Mouse (Mus musculus): ENCODE data around the gene Cela2a. TPM values are rescaled to one million over a fixed set of nuclear protein-coding genes. Genes with fewer than 3 reads are reported as not detected.
A peak's percentile ranks its signal among the peaks of the same experiment; 100 is the strongest.

The Cela2a gene
- total and polyA plus RNA-seq, 2 experiments from 2014 or later, result not detected

DNA sequence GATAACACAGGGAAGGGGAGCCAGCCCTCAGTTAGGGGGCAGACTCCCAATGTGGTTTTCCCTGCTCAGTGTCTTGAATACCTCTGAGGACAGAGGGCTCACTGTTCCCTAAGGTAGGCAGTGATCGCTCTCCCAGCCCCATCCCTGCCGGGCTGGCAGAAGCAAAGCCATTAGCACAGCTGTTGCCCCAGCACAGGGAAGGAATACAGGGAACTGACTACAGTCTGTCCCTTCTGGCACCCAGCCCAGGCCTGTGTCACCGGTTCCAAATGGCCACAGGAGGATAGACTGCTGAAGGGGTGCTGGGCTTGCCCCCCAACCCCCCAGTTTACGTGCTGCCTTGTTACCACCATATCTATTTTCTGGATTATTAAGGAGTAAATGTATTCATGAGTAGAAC, 41.5 kb upstream of the Cela2a start:
- H3K4me1 ChIP-seq (ENCODE audit: insufficient read depth, low read length), result peaks cover 13% of the 10 kb centered on the region; the same call in 1 of the 2 replicates
- ATAC-seq (ENCODE audit: low FRiP score) (peak; percentile 25; the same call in 1 of the 2 replicates), DNase-seq (ENCODE audit: low spot score) (peak; percentile 82)
- no peaks in the 10 kb centered on the region for H3K27me3 ChIP-seq (ENCODE audit: insufficient read depth, low read length)
- 24% methylated on average over 4 of the region's 4 CpGs for WGBS
- no peak overlapping the region for H3K27ac ChIP-seq (ENCODE audit: low read depth, low read length)
- peak overlapping the region; percentile 29; the same call in 1 of the 2 replicates for H3K9ac ChIP-seq (replicated peaks; ENCODE audit: low read length, poor library complexity, severe bottlenecking)
- H3K4me3 ChIP-seq (ENCODE audit: low read depth, low read length), result no peak overlapping the region
- H3K4me2 ChIP-seq (ENCODE audit: low read depth, low read length, poor library complexity, severe bottlenecking), result no peak overlapping the region
- no peak for TF ChIP-seq CTCF (IDR thresholded peaks at IDR 0.05)
- no peaks in the 10 kb centered on the region; the same call in 1 of the 2 replicates for H3K36me3 ChIP-seq (ENCODE audit: insufficient read depth, low read length)
- no peaks in the 10 kb centered on the region for H3K9me3 ChIP-seq (ENCODE audit: low read length)

GRCm38 (mm10) chr4:141866933-141867490, 41.1 kb upstream of the Cela2a start:
- DNase-seq (ENCODE audit: low spot score), result peak; percentile 38
- Histone ChIP-seq H3K4me1 (ENCODE audit: insufficient read depth, low read length) (peaks cover 13% of the 10 kb centered on the region; the same call in 1 of the 2 replicates), H3K27me3 (ENCODE audit: insufficient read depth, low read length) (no peaks in the 10 kb centered on the region), H3K4me3 (ENCODE audit: low read depth, low read length) (no peak overlapping the region), H3K9me3 (ENCODE audit: low read length) (no peaks in the 10 kb centered on the region), H3K4me2 (ENCODE audit: low read depth, low read length, poor library complexity, severe bottlenecking) (no peak overlapping the region), H3K36me3 (ENCODE audit: insufficient read depth, low read length) (no peaks in the 10 kb centered on the region; the same call in 1 of the 2 replicates), H3K9ac (replicated peaks; ENCODE audit: low read length, poor library complexity, severe bottlenecking) (peak overlapping the region; percentile 29; the same call in 1 of the 2 replicates), H3K27ac (ENCODE audit: low read depth, low read length) (no peak overlapping the region)
- 19% methylated on average over 10 of the region's 10 CpGs for WGBS
- ATAC-seq (ENCODE audit: low FRiP score), result no peak
- no peak for TF ChIP-seq CTCF (IDR thresholded peaks at IDR 0.05)

DNA sequence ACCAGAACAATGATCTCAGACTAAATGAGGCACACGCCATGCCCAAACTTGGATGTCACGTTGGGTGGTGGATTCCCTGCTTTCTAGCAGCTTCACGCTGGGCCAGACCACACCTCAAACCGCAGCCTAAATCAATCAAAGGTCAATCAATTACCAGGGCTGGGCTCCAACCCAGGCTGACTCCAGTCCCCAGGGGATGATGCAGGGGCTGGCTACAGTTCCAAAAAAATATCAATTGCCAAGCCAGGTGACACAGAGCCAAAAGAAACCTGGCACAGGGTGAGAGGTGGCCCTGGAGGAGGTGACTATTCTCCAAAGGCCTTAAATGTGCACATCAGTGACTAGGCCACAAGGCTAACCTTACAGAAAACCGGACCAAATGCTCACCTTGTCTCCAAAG, 39.6 kb upstream of the Cela2a start:
- 84% methylated on average over 5 of the region's 5 CpGs for WGBS
- H3K9me3 ChIP-seq (ENCODE audit: low read length), result no peaks in the 10 kb centered on the region
- ATAC-seq (ENCODE audit: low FRiP score) (no peak), DNase-seq (ENCODE audit: low spot score) (no peak)
- TF ChIP-seq CTCF (IDR thresholded peaks at IDR 0.05), result no peak
- no peak overlapping the region for H3K4me2 ChIP-seq (ENCODE audit: low read depth, low read length, poor library complexity, severe bottlenecking)
- H3K4me1 ChIP-seq (ENCODE audit: insufficient read depth, low read length), result peaks cover 13% of the 10 kb centered on the region; the same call in 1 of the 2 replicates
- no peaks in the 10 kb centered on the region for H3K27me3 ChIP-seq (ENCODE audit: insufficient read depth, low read length)
- H3K36me3 ChIP-seq (ENCODE audit: insufficient read depth, low read length), result peaks cover 7% of the 10 kb centered on the region
- H3K9ac ChIP-seq (replicated peaks; ENCODE audit: low read length, poor library complexity, severe bottlenecking), result no peak overlapping the region
- H3K27ac ChIP-seq (ENCODE audit: low read depth, low read length), result no peak overlapping the region
- no peak overlapping the region for H3K4me3 ChIP-seq (ENCODE audit: low read depth, low read length)

GRCm38 (mm10) chr4:141865006-141865405, 39.0 kb upstream of the Cela2a start:
- Histone ChIP-seq H3K36me3 (ENCODE audit: insufficient read depth, low read length) (peaks cover 11% of the 10 kb centered on the region), H3K4me3 (ENCODE audit: low read depth, low read length) (no peak overlapping the region), H3K4me1 (ENCODE audit: insufficient read depth, low read length) (peaks cover 10% of the 10 kb centered on the region; the same call in 1 of the 2 replicates), H3K27ac (ENCODE audit: low read depth, low read length) (no peak overlapping the region), H3K4me2 (ENCODE audit: low read depth, low read length, poor library complexity, severe bottlenecking) (no peak overlapping the region), H3K9me3 (ENCODE audit: low read length) (no peaks in the 10 kb centered on the region), H3K27me3 (ENCODE audit: insufficient read depth, low read length) (no peaks in the 10 kb centered on the region), H3K9ac (replicated peaks; ENCODE audit: low read length, poor library complexity, severe bottlenecking) (no peak overlapping the region)
- 89% methylated on average over 5 of the region's 5 CpGs for WGBS
- TF ChIP-seq CTCF (IDR thresholded peaks at IDR 0.05), result no peak
- DNase-seq (ENCODE audit: low spot score), result no peak
- ATAC-seq (ENCODE audit: low FRiP score), result no peak

DNA sequence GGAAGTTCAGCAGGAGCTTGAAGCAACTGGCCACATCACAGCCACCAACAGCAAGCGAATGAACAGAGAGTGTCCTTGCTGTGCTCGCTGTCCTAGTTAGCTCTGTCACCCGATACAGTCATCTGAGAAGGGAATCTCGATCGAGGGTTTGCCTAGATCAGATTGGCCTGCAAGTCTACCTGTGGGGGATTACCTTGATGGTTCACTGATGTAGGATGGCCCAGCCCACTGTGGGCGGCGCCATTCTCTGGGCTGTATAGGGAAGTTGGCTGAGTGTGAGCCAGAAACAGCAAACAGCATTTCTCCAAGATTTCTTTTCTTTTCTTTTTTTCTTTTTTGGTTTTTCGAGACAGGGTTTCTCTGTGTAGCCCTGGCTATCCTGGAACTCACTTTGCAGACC, 38.5 kb upstream of the Cela2a start:
- no peak overlapping the region for H3K4me3 ChIP-seq (ENCODE audit: low read depth, low read length)
- ATAC-seq (ENCODE audit: low FRiP score) (no peak), DNase-seq (ENCODE audit: low spot score) (no peak)

DNA sequence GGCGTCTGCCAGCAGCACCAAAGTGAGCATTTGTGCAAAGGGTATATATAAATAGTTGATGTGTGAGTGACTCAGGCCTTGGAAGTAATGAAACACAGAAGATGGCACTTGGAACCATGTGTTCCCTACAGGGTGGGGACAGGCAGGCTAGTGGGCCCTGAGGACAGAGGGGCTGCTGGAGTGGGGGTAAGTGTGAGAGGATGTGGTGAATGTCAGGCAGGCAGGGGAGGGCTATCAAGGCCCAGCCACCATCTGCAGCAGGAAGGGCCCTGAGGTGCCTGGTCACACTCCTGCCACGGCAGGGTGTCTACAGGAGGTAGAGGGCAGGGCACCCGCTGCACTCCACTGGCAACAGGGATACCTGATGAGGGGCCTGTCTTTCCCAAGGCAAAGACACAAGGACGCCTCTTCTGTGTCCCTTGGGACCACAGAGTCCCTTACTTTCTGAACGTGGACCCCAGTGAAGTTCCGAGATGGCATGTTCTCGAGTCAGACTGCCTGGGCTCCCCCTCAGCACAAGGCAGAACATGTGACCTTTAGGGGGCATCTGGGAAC, 37.8 kb upstream of the Cela2a start:
- no peak overlapping the region for H3K9ac ChIP-seq (replicated peaks; ENCODE audit: low read length, poor library complexity, severe bottlenecking)
- no peak overlapping the region for H3K4me2 ChIP-seq (ENCODE audit: low read depth, low read length, poor library complexity, severe bottlenecking)
- 90% methylated on average over 7 of the region's 7 CpGs for WGBS
- TF ChIP-seq CTCF (IDR thresholded peaks at IDR 0.05), result no peak
- no peak overlapping the region for H3K4me3 ChIP-seq (ENCODE audit: low read depth, low read length)
- no peaks in the 10 kb centered on the region for H3K9me3 ChIP-seq (ENCODE audit: low read length)
- DNase-seq (ENCODE audit: low spot score) (no peak), ATAC-seq (ENCODE audit: low FRiP score) (no peak)
- H3K27me3 ChIP-seq (ENCODE audit: insufficient read depth, low read length), result no peaks in the 10 kb centered on the region
- peaks cover 10% of the 10 kb centered on the region; the same call in 1 of the 2 replicates for H3K4me1 ChIP-seq (ENCODE audit: insufficient read depth, low read length)
- H3K36me3 ChIP-seq (ENCODE audit: insufficient read depth, low read length), result peaks cover 17% of the 10 kb centered on the region
- no peak overlapping the region for H3K27ac ChIP-seq (ENCODE audit: low read depth, low read length)

More for the DNA sequence above, 38.5 kb upstream of the Cela2a start:
- no peak for TF ChIP-seq CTCF (IDR thresholded peaks at IDR 0.05)
- Histone ChIP-seq H3K27ac (ENCODE audit: low read depth, low read length) (no peak overlapping the region), H3K4me2 (ENCODE audit: low read depth, low read length, poor library complexity, severe bottlenecking) (no peak overlapping the region), H3K9me3 (ENCODE audit: low read length) (no peaks in the 10 kb centered on the region), H3K4me1 (ENCODE audit: insufficient read depth, low read length) (peaks cover 10% of the 10 kb centered on the region; the same call in 1 of the 2 replicates), H3K9ac (replicated peaks; ENCODE audit: low read length, poor library complexity, severe bottlenecking) (no peak overlapping the region), H3K36me3 (ENCODE audit: insufficient read depth, low read length) (peaks cover 15% of the 10 kb centered on the region), H3K27me3 (ENCODE audit: insufficient read depth, low read length) (no peaks in the 10 kb centered on the region)
- 97% methylated on average over 8 of the region's 8 CpGs for WGBS
